Mouse (Mus musculus) thymus, postnatal 14 days (tissue): Measurements from ENCODE around the gene Awat2.
"Not testable (repeated sequence)": the region's sequence is repeated elsewhere in the genome, so short reads cannot be mapped to it uniquely, and the experiment has no call there.

Source experiments
- DNase-seq: peaks from one replicate; pipeline ENCODE4 v3.0.0; 2021

Awat2 gene

DNA sequence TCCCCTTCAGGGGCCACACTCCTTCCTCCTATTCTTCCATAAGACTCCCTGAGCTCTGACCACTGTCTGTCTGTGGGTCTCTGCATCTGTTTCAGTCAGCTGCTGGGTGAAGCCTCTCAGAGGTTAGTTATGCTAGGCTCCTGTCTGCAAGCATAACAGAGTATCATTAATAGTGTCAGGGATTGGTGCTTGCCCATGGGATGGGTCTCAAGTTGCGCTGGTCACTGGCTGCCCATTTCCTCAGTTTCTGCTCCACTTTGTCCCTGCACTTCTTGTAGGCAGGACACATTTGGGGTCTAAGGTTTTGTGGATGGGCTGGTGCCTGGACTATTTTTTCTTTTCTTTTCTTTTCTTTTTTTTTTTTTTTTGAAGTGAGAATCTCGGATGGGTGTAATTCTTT is at the start of gene Awat2:
TSS of gene Awat2 (minus strand) at position 101 of the 400 bp plus-strand sequence.
- DNase-seq: not testable (repeated sequence)

DNA sequence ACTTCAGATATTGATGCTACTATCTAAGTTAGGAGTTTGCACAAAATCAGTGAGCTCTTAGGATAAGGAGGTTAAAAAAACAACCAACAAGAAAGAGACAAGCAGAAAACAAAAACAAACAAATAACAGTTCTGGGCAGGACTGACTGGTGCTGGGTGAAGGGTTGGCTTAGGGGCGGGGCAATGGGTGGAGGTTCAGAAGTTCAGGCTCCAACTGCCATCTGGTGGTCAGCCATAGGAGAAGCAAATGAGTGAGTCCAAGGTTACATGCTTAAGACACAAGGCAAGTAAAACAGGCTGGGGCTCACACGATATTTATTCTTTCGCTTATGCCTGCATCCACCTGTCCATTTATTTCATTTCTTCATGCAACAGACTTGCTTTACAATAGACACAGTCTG is 37.8 kb upstream of the Awat2 start:
- peak; percentile 57 for DNase-seq

DNA sequence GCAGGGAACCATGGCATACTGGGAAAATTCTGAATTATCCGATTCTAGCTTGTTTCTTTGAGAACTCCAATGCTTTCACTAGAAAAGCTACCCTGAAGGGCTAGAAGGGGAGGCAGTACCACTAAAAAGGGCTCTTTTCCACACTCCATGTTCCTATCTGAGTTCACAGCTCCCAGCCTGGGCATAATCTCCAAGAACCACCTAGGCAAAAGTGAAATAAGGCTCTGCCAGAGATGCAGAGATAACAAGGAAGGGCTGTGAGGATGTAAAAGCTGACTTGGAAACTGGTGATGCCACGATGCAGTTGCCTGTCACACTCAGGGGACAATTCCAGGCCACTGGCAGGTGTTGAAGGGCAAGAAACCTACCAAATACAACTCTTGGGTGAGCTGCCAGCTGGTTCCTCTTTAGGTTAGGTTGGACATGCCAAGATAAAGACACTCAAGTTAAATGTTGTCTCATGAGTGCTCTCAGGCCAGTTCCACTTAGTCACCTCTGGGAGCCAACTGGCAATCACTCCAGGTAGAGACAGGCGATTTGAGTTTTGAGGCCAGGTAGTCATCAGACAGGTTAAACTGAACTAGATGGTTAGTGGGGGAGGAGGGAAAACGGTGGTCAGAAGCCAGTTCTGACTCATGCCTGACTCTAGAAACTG is 33.2 kb upstream of the Awat2 start:
- DNase-seq: no peak

DNA sequence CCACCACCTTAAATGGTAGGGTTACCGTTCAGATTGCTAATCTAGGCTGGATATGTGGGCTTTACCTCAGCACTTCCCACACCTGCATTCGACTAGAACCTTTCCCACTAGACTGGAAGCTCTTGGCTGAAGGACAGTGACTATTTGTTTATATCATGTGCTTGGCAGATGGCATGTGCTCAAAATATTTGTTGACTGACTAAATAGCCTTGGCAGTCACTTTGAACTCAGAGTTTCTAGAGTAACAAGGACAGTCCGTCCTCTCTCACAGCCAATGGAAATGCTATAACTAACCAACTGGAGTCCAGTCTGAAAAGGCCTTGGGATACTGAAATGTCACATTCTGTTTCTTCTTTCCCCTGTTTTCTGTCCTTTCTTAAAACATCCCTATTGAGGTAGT is 29.0 kb upstream of the Awat2 start:
- DNase-seq: no peak

DNA sequence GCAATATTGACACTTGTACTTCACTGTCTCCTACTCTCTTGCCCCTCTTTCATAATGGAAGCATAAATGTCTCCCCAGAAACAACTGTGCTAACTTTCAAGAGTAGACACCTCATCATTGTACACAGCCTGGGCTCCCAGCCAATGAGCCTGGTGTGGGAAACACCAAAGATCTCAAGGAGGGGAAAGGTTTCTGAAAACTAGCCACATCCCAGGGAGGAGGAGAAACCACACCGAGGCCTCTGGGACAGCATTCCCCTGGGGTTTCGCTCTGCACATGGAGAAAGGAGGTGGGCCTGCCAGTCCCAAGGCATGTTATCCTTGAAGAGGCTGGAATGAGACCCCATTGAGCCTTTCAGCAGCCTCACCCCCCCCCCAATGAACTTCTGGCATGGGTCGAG is 27.6 kb upstream of the Awat2 start:
- DNase-seq: no peak

DNA sequence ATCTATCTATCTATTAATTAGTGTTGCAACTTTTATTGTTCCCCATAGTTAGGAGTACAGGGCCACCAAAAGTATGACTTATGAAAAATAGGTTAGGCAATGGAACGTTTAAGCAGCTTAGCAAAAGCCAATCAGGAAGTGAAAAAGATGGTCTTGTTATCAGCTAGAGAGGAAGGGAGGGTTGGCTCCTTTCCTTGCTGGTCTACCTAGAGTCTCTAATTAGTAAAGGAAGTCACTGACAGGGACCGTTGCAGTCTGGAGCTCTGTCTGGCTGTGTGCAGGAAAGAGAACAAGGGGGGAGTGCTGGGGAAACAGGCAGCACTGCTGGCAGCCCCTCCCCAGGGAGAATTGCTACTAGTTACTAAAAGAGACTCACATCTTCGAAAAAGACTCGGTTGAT is 25.5 kb upstream of the Awat2 start:
- no peak for DNase-seq

DNA sequence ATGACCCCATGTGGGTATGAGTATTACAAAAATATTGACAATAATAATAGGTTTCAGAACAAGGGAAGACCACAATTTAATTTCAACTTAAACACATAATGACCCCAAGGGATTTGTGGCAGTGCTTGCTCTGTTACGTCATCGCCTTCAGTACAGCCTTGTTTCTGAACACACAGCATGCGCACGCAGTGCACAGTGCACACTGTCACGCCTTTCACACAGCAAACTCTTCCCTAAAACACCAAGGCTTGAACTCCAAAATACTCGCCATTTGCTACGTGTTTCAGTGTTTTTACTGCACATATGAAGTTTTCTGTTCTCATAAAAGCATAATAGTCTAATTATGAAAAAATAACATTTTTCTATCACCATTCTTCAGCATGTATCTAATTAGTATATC is 1.0 kb upstream of the Awat2 start:
- DNase-seq: no peak

DNA sequence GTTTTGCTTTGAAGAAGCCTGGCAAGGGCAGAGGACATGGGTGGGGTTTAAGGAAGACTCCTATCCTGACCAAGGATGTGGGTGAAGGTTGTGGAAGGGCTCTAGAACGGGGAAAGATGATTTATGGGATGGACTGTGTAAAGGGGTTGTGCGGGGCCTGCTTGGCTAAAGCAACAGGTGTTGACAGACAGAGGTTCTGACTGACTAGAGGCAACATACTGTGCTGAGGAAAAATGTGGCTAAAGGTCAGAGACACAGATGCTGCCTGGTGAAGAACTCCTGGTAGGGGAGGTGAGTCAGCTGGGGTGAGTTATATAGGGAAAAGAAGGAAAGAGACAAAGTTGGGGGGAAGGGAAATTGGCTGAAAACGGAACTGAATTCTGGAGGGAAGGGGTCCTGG is 10.2 kb downstream of the Awat2 start:
- no peak for DNase-seq

DNA sequence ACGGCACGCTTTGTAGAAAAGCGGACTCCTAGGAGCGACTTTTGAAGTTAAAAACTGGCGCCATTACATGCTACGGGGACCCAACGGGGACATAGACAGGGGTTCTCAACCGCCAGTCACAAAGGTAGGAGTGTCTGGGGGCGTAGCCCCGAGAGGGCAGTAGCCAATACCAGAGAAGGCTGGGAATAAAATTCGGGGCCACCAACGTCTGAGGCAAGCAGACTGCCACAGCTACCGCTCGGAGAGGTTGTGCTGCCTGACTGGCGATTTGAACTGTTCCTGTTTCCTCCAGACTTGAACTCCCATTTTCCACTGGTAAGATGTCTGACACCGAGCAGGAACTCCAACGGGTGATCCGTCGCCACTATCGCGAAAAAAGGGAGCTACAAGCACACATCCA is 13.8 kb downstream of the Awat2 start, which contains the start of gene Otud6a:
TSS of gene Otud6a (plus strand) at position 321 of the 400 bp plus-strand sequence.
- no peak for DNase-seq

DNA sequence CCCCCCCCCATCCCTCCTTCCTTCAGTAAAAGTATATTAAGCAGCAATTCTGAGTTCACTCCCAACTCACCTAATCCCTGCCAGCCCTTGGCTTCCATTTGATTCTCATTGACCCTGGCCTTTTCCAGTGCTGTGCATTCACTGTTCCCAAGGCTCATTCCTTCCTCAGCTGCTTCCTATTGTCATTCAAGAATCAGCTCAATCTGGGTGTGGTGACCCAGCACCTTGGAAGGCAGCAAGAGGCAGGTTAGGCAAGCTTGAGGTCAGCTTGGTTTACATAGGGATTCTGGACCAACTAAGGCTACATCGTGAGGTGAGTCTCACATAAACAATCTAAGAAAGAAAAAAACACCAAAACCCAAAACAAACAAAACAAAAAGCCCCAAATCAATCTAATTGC is 33.3 kb downstream of the Awat2 start:
- DNase-seq: no peak

DNA sequence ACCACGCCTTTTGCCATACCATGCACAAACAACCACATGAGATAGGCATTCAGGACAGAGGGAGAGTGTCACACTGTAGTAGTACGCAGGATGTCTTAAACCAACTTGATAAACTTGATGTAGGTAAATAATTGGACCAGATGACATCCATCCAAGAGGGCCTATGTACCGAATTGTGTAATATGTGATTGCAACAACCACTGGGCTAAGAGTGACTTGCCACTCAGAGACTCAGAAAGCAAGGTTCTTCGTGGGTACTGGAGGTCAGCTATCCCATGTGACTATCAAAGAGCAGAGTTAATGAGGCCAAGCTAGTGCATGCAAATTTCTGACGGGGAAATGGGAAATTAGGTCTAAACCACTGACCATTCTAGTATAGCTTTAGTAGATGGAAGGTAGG is 40.9 kb downstream of the Awat2 start:
- no peak for DNase-seq

DNA sequence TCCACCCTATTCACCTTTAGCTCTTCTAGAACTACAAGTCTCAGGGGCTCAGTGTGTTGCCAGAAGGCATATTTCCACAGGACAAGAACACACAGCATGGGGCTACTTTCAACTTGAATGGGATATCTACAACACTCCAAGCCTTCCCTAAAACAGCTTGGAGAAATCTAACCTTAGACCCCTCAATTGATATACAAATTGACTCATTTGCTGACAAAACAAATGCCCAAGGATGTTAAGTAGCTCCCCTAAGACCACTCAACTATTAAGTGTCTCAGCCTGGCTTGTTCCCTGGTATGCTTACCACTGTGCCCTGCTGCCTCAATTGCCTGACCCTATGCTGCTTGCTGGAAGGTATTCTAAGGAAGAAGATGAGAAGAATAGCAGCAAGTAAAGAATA is 41.6 kb downstream of the Awat2 start:
- no peak for DNase-seq

DNA sequence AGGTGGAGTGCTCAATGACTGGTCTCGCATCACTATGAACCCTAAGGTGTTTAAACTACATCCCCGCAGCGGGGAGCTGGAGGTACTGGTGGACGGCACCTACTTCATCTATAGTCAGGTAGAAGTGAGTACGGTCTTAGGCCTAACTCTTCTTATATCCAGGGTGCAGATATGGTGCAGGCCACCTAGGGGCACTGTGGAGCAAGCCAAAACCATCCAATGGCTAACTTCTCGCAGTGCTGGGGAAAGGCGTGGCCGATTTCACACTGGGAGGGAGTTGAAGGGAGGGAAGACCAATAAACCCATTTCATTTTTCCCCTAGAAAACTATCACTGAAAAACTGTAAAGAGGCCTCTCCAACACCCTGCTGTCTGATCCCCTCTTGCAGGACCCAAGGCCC is 47.5 kb downstream of the Awat2 start:
- no peak for DNase-seq

DNA sequence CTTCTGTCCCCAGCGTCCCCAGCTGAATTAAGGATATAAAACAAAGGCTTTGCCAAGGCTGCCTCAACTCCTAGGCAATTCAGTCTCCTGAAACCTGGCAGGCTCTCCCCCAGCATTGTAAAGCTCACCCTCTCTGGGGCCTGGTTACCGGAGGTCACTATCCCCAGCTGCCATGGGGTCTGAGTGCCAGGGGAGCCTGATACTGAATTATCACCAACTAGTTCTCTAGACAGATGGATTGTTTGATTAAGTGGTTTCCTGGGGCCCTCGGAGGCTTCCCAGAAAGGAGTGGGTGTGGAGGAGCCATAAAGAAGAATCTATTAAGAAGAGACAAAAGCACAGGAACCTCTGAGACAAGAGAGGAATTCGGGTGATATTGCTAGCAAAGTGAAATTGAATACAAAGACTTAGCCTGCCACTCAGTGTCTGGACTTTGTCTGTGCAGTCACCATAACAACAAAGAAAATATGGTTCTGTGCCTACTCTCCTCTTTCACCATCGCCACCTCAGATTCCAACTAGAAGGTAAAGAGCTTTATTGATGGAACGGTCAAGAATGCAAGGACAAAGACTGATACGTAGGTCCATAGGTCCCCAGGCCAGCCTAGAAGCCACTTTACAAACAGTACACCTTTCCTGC is 48.2 kb downstream of the Awat2 start:
- no peak for DNase-seq

DNA sequence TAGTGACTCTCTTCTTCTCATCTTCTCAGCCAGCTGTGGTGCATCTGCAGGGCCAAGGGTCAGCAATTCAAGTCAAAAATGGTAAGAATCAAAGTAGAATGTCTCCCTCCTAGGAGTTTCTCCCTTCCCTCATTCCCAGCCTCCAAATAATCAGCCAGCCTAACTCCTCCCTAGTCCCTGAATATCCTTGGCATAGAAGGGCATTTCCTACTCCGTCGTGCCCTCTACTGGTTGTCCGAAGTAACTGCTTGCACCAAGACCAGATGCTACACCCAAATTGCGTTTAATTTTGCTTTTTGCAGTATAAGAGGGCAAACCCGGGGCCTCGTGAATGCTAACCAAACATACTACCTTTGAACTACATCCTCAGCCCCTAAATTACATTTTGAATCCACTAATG is 50.2 kb downstream of the Awat2 start:
- no peak for DNase-seq

DNA sequence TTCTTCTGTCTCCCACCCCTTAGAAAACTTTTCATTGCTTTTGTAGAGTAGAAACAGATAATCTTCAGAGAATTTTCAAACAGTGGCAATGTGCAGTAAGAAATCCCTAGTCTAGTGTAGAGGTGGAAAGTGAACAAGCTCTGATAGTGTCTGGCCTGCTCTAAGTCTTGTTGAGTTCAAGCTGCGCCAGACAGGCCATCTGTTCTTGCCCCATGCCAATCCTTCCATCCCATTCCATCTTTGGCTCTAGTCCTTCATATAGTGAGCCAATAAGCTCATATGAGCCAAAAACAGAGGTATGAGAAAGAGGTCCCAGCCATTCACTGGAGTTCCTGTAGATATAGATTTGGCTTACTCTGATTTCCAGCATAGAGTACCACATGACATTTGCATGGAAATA is 52.6 kb downstream of the Awat2 start:
- DNase-seq: no peak

DNA sequence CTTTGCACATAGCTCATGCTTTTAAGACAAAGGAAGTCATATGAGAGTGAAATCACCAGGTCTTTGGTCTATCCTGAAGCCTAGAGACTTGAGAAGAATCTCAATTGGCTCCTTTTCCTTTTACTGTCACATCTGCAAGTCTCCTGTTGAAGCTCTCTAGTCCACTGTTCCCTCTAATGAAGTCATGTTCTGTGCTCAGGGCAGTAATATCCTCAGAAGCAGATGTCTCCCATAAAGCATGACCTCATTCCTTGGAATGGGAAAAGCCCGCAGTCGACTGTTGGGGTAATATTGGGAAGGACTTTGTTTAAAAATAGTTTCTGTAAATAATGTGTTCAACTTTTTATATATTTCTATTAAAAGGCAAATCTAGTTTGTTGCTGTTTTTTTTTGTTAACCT is 85.5 kb downstream of the Awat2 start:
- no peak for DNase-seq
